Mouse (Mus musculus) MEL (cell line): ENCODE measurements around the gene Uevld. TPM values are rescaled to one million over a fixed set of nuclear protein-coding genes. Genes with fewer than 3 reads are reported as not detected.
A peak's percentile ranks its signal among the peaks of the same experiment; 100 is the strongest.

Source experiments
- DNase-seq: peaks from one replicate; pipeline ENCODE4 v3.0.0; 2011; ENCODE audit warnings: low read depth, low spot score
- H3K27ac ChIP-seq: 2 replicates; pipeline ENCODE4 v1.5.1; 2012; ENCODE audit warnings: low read depth, mild to moderate bottlenecking, control low read depth, low read length, moderate library complexity; ENCODE audit not compliant: control insufficient read depth
- H3K27me3 ChIP-seq, 2 experiments: fragments of 150-350 bp in 1 of 2; sonication (generic) in 1 of 2; 2 replicates each; pipeline ENCODE4 v1.6.1; 2012; ENCODE audit warnings: low read length in 2 of 2, mild to moderate bottlenecking in 2 of 2, improper control_type of control experiment in 1 of 2, moderate library complexity in 1 of 2; ENCODE audit not compliant: insufficient read depth in 2 of 2, control insufficient read depth in 1 of 2
- H3K36me3 ChIP-seq, 2 experiments: 2 replicates each; pipeline ENCODE4 v1.6.1; 2012 to 2014; ENCODE audit warnings: low read length in 2 of 2, improper control_type of control experiment in 1 of 2, inconsistent platforms in 1 of 2, mild to moderate bottlenecking in 1 of 2; ENCODE audit not compliant: insufficient read depth in 2 of 2, control insufficient read depth in 1 of 2
- H3K4me1 ChIP-seq, 2 experiments: fragments of 150-350 bp in 1 of 2; sonication (generic) in 1 of 2; 2 replicates each; pipeline ENCODE4 v1.6.1; 2012; ENCODE audit warnings: low read length in 2 of 2, improper control_type of control experiment in 1 of 2, mild to moderate bottlenecking in 1 of 2; ENCODE audit not compliant: insufficient read depth in 2 of 2, control insufficient read depth in 1 of 2
- H3K4me3 ChIP-seq, 2 experiments: fragments of 150-350 bp in 1 of 2; sonication (generic) in 1 of 2; 2 replicates each; pipeline ENCODE4 v1.5.1; 2012; ENCODE audit warnings: low read depth in 2 of 2, low read length in 2 of 2, mild to moderate bottlenecking in 2 of 2, moderate library complexity in 2 of 2, control low read depth in 1 of 2, improper control_type of control experiment in 1 of 2; ENCODE audit not compliant: control insufficient read depth in 1 of 2, insufficient read depth in 1 of 2
- H3K79me2 ChIP-seq: 2 replicates; pipeline ENCODE4 v1.6.1; 2012; ENCODE audit warnings: mild to moderate bottlenecking, low read length, moderate library complexity; ENCODE audit not compliant: control insufficient read depth, poor library complexity, insufficient read depth
- H3K9ac ChIP-seq: 2 replicates; pipeline ENCODE4 v1.6.1; 2012; ENCODE audit warnings: low read depth, mild to moderate bottlenecking, control low read depth, low read length, moderate library complexity; ENCODE audit not compliant: control insufficient read depth, poor library complexity, severe bottlenecking
- H3K9me3 ChIP-seq: fragments of 150-350 bp; sonication (generic); replicated peaks from 2 replicates; pipeline ENCODE4 v1.6.1; 2012; ENCODE audit warnings: mild to moderate bottlenecking, low read length, improper control_type of control experiment, moderate library complexity; ENCODE audit not compliant: insufficient read depth
- BHLHE40 ChIP-seq: IDR thresholded peaks from 2 replicates; pipeline ENCODE4 v1.6.1; 2012; ENCODE audit warnings: low read depth, mild to moderate bottlenecking, inconsistent platforms, low read length, improper control_type of control experiment, borderline replicate concordance
- CHD2 ChIP-seq: IDR thresholded peaks from 2 replicates; pipeline ENCODE4 v1.6.1; 2011; ENCODE audit warnings: low read length, improper control_type of control experiment
- CTCF ChIP-seq, 3 experiments: IDR thresholded peaks in 2 of 3; conservative IDR thresholded peaks in 1 of 3; 2 replicates each; pipeline ENCODE4 v1.5.1; 2011 to 2012; ENCODE audit warnings: low read length in 3 of 3, low read depth in 2 of 3, mild to moderate bottlenecking in 2 of 3, improper control_type of control experiment in 1 of 3, inconsistent platforms in 1 of 3, mixed read lengths in 1 of 3, moderate library complexity in 1 of 3; ENCODE audit not compliant: control insufficient read depth in 1 of 3, insufficient read depth in 1 of 3, poor library complexity in 1 of 3, severe bottlenecking in 1 of 3
- E2F4 ChIP-seq: IDR thresholded peaks from 2 replicates; pipeline ENCODE4 v1.6.1; 2011; ENCODE audit warnings: low read depth, low read length, improper control_type of control experiment, borderline replicate concordance
- ELF1 ChIP-seq: IDR thresholded peaks from 2 replicates; pipeline ENCODE4 v1.6.1; 2014; ENCODE audit warnings: low read depth, mild to moderate bottlenecking, inconsistent platforms, low read length, improper control_type of control experiment, moderate library complexity
- EP300 ChIP-seq, 2 experiments: IDR thresholded peaks; 2 replicates each; pipeline ENCODE4 v1.6.1; 2011; ENCODE audit warnings: improper control_type of control experiment in 2 of 2, low read length in 2 of 2, low read depth in 1 of 2, mild to moderate bottlenecking in 1 of 2
- ETS1 ChIP-seq: IDR thresholded peaks from 2 replicates; pipeline ENCODE4 v1.6.1; 2012; ENCODE audit warnings: low read depth, mild to moderate bottlenecking, inconsistent platforms, low read length, improper control_type of control experiment, moderate library complexity
- GABPA ChIP-seq: IDR thresholded peaks from 2 replicates; pipeline ENCODE4 v1.6.1; 2012; ENCODE audit warnings: low read depth, mild to moderate bottlenecking, inconsistent platforms, low read length, improper control_type of control experiment, moderate library complexity
- GATA1 ChIP-seq: IDR thresholded peaks from 2 replicates; pipeline ENCODE4 v1.6.1; 2011; ENCODE audit warnings: low read depth, low read length, improper control_type of control experiment
- HCFC1 ChIP-seq: IDR thresholded peaks from 2 replicates; pipeline ENCODE4 v1.6.1; 2012; ENCODE audit warnings: low read depth, mild to moderate bottlenecking, inconsistent platforms, low read length, improper control_type of control experiment, moderate library complexity
- JUND ChIP-seq: IDR thresholded peaks from 2 replicates; pipeline ENCODE4 v1.6.1; 2011; ENCODE audit warnings: low read depth, mild to moderate bottlenecking, improper control_type of control experiment, low read length
- KAT2A ChIP-seq: conservative IDR thresholded peaks from 2 replicates; pipeline ENCODE4 v1.6.1; 2012; ENCODE audit warnings: low read depth, low read length, improper control_type of control experiment, inconsistent platforms
- MAFK ChIP-seq: IDR thresholded peaks from 2 replicates; pipeline ENCODE4 v1.6.1; 2011; ENCODE audit warnings: low read depth, mild to moderate bottlenecking, low read length, improper control_type of control experiment, borderline replicate concordance
- MAX ChIP-seq: IDR thresholded peaks from 2 replicates; pipeline ENCODE4 v1.6.1; 2011; ENCODE audit warnings: low read length, improper control_type of control experiment
- MAZ ChIP-seq: IDR thresholded peaks from 2 replicates; pipeline ENCODE4 v1.6.1; 2012; ENCODE audit warnings: low read depth, mild to moderate bottlenecking, inconsistent platforms, low read length, improper control_type of control experiment
- MEF2A ChIP-seq: IDR thresholded peaks from 2 replicates; pipeline ENCODE4 v1.6.1; 2014; ENCODE audit warnings: low read depth, mild to moderate bottlenecking, inconsistent platforms, low read length, improper control_type of control experiment; ENCODE audit not compliant: poor library complexity, insufficient replicate concordance, severe bottlenecking; ENCODE audit errors: extremely low read depth
- MXI1 ChIP-seq: IDR thresholded peaks from 2 replicates; pipeline ENCODE4 v1.6.1; 2011; ENCODE audit warnings: mild to moderate bottlenecking, low read depth, low read length, improper control_type of control experiment
- MYB ChIP-seq: IDR thresholded peaks from 2 replicates; pipeline ENCODE4 v1.6.1; 2011; ENCODE audit warnings: mild to moderate bottlenecking, low read depth, low read length, improper control_type of control experiment
- MYC ChIP-seq: IDR thresholded peaks from 2 replicates; pipeline ENCODE4 v1.6.1; 2011; ENCODE audit warnings: low read depth, mild to moderate bottlenecking, low read length, improper control_type of control experiment, moderate library complexity
- NELFE ChIP-seq: IDR thresholded peaks from 2 replicates; pipeline ENCODE4 v1.6.1; 2011; ENCODE audit warnings: low read depth, low read length, improper control_type of control experiment
- NRF1 ChIP-seq: IDR thresholded peaks from 2 replicates; pipeline ENCODE4 v1.6.1; 2014; ENCODE audit warnings: low read depth, mild to moderate bottlenecking, inconsistent platforms, low read length, improper control_type of control experiment, moderate library complexity; ENCODE audit not compliant: poor library complexity, insufficient read depth, severe bottlenecking
- POLR2A ChIP-seq, 2 experiments: IDR thresholded peaks; 2 replicates each; pipeline ENCODE4 v1.6.1; 2011 to 2012; ENCODE audit warnings: low read length in 2 of 2, mild to moderate bottlenecking in 2 of 2, control low read depth in 1 of 2, improper control_type of control experiment in 1 of 2, low read depth in 1 of 2, moderate library complexity in 1 of 2; ENCODE audit not compliant: control insufficient read depth in 1 of 2, insufficient read depth in 1 of 2, poor library complexity in 1 of 2
- POLR2AphosphoS2 ChIP-seq: IDR thresholded peaks from 2 replicates; pipeline ENCODE4 v1.6.1; 2011; ENCODE audit warnings: low read length, improper control_type of control experiment
- POLR2AphosphoS5 ChIP-seq: IDR thresholded peaks from 2 replicates; pipeline ENCODE4 v1.6.1; 2012; ENCODE audit warnings: low read depth, borderline replicate concordance, mild to moderate bottlenecking, inconsistent platforms, low read length, moderate library complexity, mixed read lengths
- RAD21 ChIP-seq: IDR thresholded peaks from 2 replicates; pipeline ENCODE4 v1.6.1; 2011; ENCODE audit warnings: mild to moderate bottlenecking, low read depth, low read length, improper control_type of control experiment
- RCOR1 ChIP-seq: IDR thresholded peaks from 2 replicates; pipeline ENCODE4 v1.6.1; 2012; ENCODE audit warnings: low read depth, mild to moderate bottlenecking, inconsistent platforms, low read length, improper control_type of control experiment
- SIN3A ChIP-seq: IDR thresholded peaks from 2 replicates; pipeline ENCODE4 v1.6.1; 2012; ENCODE audit warnings: low read length, improper control_type of control experiment, inconsistent platforms
- SMC3 ChIP-seq: IDR thresholded peaks from 2 replicates; pipeline ENCODE4 v1.6.1; 2011; ENCODE audit warnings: low read depth, low read length, improper control_type of control experiment
- TAL1 ChIP-seq: IDR thresholded peaks from 2 replicates; pipeline ENCODE4 v1.6.1; 2012; ENCODE audit warnings: mild to moderate bottlenecking, inconsistent platforms, low read length, moderate library complexity, mixed read lengths
- TBP ChIP-seq: IDR thresholded peaks from 2 replicates; pipeline ENCODE4 v1.8.0; 2011; ENCODE audit warnings: low read depth, low read length, improper control_type of control experiment
- TCF12 ChIP-seq: IDR thresholded peaks from 2 replicates; pipeline ENCODE4 v1.6.1; 2014; ENCODE audit warnings: low read depth, mild to moderate bottlenecking, inconsistent platforms, low read length, improper control_type of control experiment, moderate library complexity
- UBTF ChIP-seq: IDR thresholded peaks from 2 replicates; pipeline ENCODE4 v1.6.1; 2012; ENCODE audit warnings: low read depth, mild to moderate bottlenecking, inconsistent platforms, low read length, improper control_type of control experiment, moderate library complexity, borderline replicate concordance; ENCODE audit not compliant: insufficient read depth
- USF1 ChIP-seq: IDR thresholded peaks from 2 replicates; pipeline ENCODE4 v1.6.1; 2014; ENCODE audit warnings: low read depth, mild to moderate bottlenecking, inconsistent platforms, low read length, improper control_type of control experiment, moderate library complexity
- USF2 ChIP-seq, 2 experiments: IDR thresholded peaks; 2 replicates each; pipeline ENCODE4 v1.6.1; 2011 to 2012; ENCODE audit warnings: improper control_type of control experiment in 2 of 2, low read length in 2 of 2, borderline replicate concordance in 1 of 2, inconsistent platforms in 1 of 2, low read depth in 1 of 2, mild to moderate bottlenecking in 1 of 2; ENCODE audit not compliant: insufficient read depth in 1 of 2
- ZC3H11A ChIP-seq: IDR thresholded peaks from 2 replicates; pipeline ENCODE4 v1.6.1; 2012; ENCODE audit warnings: low read depth, mild to moderate bottlenecking, inconsistent platforms, low read length, improper control_type of control experiment
- ZKSCAN1 ChIP-seq: IDR thresholded peaks from 2 replicates; pipeline ENCODE4 v1.6.1; 2012; ENCODE audit warnings: low read depth, mild to moderate bottlenecking, inconsistent platforms, low read length, improper control_type of control experiment, moderate library complexity
- ZMIZ1 ChIP-seq: IDR thresholded peaks from 2 replicates; pipeline ENCODE4 v1.6.1; 2012; ENCODE audit warnings: low read depth, mild to moderate bottlenecking, inconsistent platforms, low read length, improper control_type of control experiment, moderate library complexity
- ZNF384 ChIP-seq: IDR thresholded peaks from 2 replicates; pipeline ENCODE4 v1.6.1; 2012; ENCODE audit warnings: low read depth, mild to moderate bottlenecking, inconsistent platforms, low read length, improper control_type of control experiment
- polyA plus RNA-seq, 2 experiments: library from polyadenylated mRNA; stranded (reverse) in 1 of 2; unstranded in 1 of 2; fragments of >175 nt in 1 of 2; fragments of >200 nt in 1 of 2; gene quantifications; 2 replicates each; pipeline versions ENCODE4 v1.2.1 to v1.2.4; 2012; ENCODE audit warnings: low replicate concordance in 2 of 2, low read depth in 1 of 2; ENCODE audit not compliant: insufficient read length in 2 of 2, insufficient read depth in 1 of 2, missing spikeins in 1 of 2
- total RNA-seq: library from RNA; depleted of rRNA; stranded (reverse); fragments of 300-350 nt; gene quantifications from 2 replicates; pipeline ENCODE4 v1.2.3, GENCODE M21; 2012

Gene Uevld
- total and polyA plus RNA-seq, 3 experiments, result 1.9 to 5.4 TPM; not detected in 1

- Histone ChIP-seq H3K4me3 (no peak overlapping the region), H3K9ac (peak overlapping the region; percentile 19; the same call in 1 of the 2 replicates), H3K79me2 (no peaks in the 10 kb centered on the region), H3K9me3 (no peaks in the 10 kb centered on the region), H3K27me3 (no peaks in the 10 kb centered on the region), H3K27ac (peak overlapping the region; percentile 83), H3K4me1 (peaks cover 11 to 30% of the 10 kb centered on the region in 2 experiments), H3K36me3 (peaks cover 0 to 21% of the 10 kb centered on the region in 2 experiments; a peak in 2 of 4 replicates)
- peak; percentile 79 for DNase-seq
- TF ChIP-seq ZMIZ1 (no peak), KAT2A (no peak), ZNF384 (0 out of 2 replicates have a peak, but pooled peaks have one; percentile 6), ELF1 (no peak), NRF1 (no peak), SIN3A (0 out of 2 replicates have a peak, but pooled peaks have one; percentile 59), MAX (no peak), MAZ (peak; percentile 46; the same call in 1 of the 2 replicates), ZC3H11A (no peak), USF1 (no peak), TCF12 (peak; percentile 88), CHD2 (no peak), GATA1 (peak; percentile 78), BHLHE40 (no peak), RAD21 (no peak), EP300 (IDR thresholded peaks at IDR 0.05; ENCODE audit: low read depth in 1 of 2, low read length in 2 of 2) (peak; percentile 85), SMC3 (no peak), USF2 (IDR thresholded peaks at IDR 0.05; ENCODE audit: borderline replicate concordance in 1 of 2, insufficient read depth in 1 of 2, low read depth in 1 of 2, low read length in 2 of 2) (no peak), CTCF (IDR thresholded peaks at IDR 0.05 in 2 of 3, conservative IDR thresholded peaks at IDR 0.05 in 1 of 3; ENCODE audit: control insufficient read depth in 1 of 3, insufficient read depth in 1 of 3, low read depth in 2 of 3, low read length in 3 of 3, poor library complexity in 1 of 3, severe bottlenecking in 1 of 3) (no peak), UBTF (no peak), POLR2A (IDR thresholded peaks at IDR 0.05; ENCODE audit: control insufficient read depth in 1 of 2, insufficient read depth in 1 of 2, low read depth in 1 of 2, low read length in 2 of 2, poor library complexity in 1 of 2) (no peak), TBP (no peak), RCOR1 (peak; percentile 85), TAL1 (peak; percentile 76), ETS1 (peak; percentile 69), NELFE (no peak), GABPA (no peak), POLR2AphosphoS2 (no peak; the same call in 1 of the 2 replicates), E2F4 (no peak), ZKSCAN1 (no peak), POLR2AphosphoS5 (no peak), MEF2A (no peak), MYC (no peak), HCFC1 (no peak), JUND (no peak), MYB (peak; percentile 45; the same call in 1 of the 2 replicates), MXI1 (no peak), MAFK (no peak; the same call in 1 of the 2 replicates)
Observed at GRCm38 (mm10) chr7:46883304-46883703, 75.0 kb downstream of the Uevld start.
